Mouse (Mus musculus) limb, embryonic 15.5 days (tissue): Measurements from ENCODE around the gene Slc6a8. TPM values are rescaled to one million over a fixed set of nuclear protein-coding genes. Genes with fewer than 3 reads are reported as not detected.

Experiments
- polyA plus RNA-seq: library from polyadenylated mRNA; unstranded; fragments of >200 nt; fragmentation: Nextera tagmentation; extraction: Ambion mirVana; gene quantifications from 2 replicates; pipeline ENCODE4 v1.2.1, GENCODE M21; 2015

The Slc6a8 gene
- polyA plus RNA-seq, 1 experiment from 2014 or later, result 8.3 TPM

Other genes starting within 250 kb of the Slc6a8 start
- gene Trex2, start 237.8 kb upstream of the Slc6a8 start, polyA plus RNA-seq, result 12.5 and 18.3 TPM in 2 replicates
- gene Haus7, start 214.1 kb upstream of the Slc6a8 start, polyA plus RNA-seq, result 53.8 and 54.7 TPM in 2 replicates
- gene Bgn, start 189.5 kb upstream of the Slc6a8 start, polyA plus RNA-seq, result 243 and 288 TPM in 2 replicates
- 0.41 and 0.97 TPM in 2 replicates for gene Atp2b3, start 170.1 kb upstream of the Slc6a8 start, polyA plus RNA-seq
- 6.3 and 7.1 TPM in 2 replicates for gene Dusp9, start 33.7 kb upstream of the Slc6a8 start, polyA plus RNA-seq
- 15.6 and 16.2 TPM in 2 replicates for gene Pnck, start 13.0 kb upstream of the Slc6a8 start, polyA plus RNA-seq
- 271 and 276 TPM in 2 replicates for gene Bcap31, start 43.0 kb downstream of the Slc6a8 start, polyA plus RNA-seq
- gene Abcd1, start 43.4 kb downstream of the Slc6a8 start, polyA plus RNA-seq, result 15.0 and 18.1 TPM in 2 replicates
- gene Plxnb3, start 83.9 kb downstream of the Slc6a8 start, polyA plus RNA-seq, result 0.60 and 0.87 TPM in 2 replicates
- gene Srpk3, start 101.3 kb downstream of the Slc6a8 start, polyA plus RNA-seq, result 22.9 and 66.2 TPM in 2 replicates
- 190 and 200 TPM in 2 replicates for gene Idh3g, start 113.7 kb downstream of the Slc6a8 start, polyA plus RNA-seq
- gene Ssr4, start 113.9 kb downstream of the Slc6a8 start, polyA plus RNA-seq, result 223 and 229 TPM in 2 replicates
- 0.51 and 1.0 TPM in 2 replicates for gene Pdzd4, start 151.8 kb downstream of the Slc6a8 start, polyA plus RNA-seq
- 0.24 and 0.26 TPM in 2 replicates for gene Avpr2, start 219.0 kb downstream of the Slc6a8 start, polyA plus RNA-seq
- 3.9 and 4.0 TPM in 2 replicates for gene L1cam, start 223.0 kb downstream of the Slc6a8 start, polyA plus RNA-seq
- gene Arhgap4, start 248.7 kb downstream of the Slc6a8 start, polyA plus RNA-seq, result 3.3 and 3.6 TPM in 2 replicates
- 111 and 114 TPM in 2 replicates for gene Naa10, start 248.8 kb downstream of the Slc6a8 start, polyA plus RNA-seq